In genomic region chr8:71488454-71488853, GRCm38 (mm10) we compare ENCODE assay signal across 7 mouse cellular contexts. TPM values are rescaled to one million over a fixed set of nuclear protein-coding genes. Genes with fewer than 3 reads are reported as not detected.
DNase-seq lines count a peak whose midpoint lies in the region; ATAC-seq lines count a peak whose summit lies in the region.

No protein-coding gene starts in this region.

- peak; percentile 88 for ATAC-seq in inflammation-experienced regulatory T-cells, adult 6 months
- ATAC-seq in megakaryocyte-erythroid progenitor cell, adult 5-6 weeks (replicated peaks; ENCODE audit: low FRiP score, low TSS enrichment, poor library complexity, severe bottlenecking) = peak; percentile 78

- DNase-seq in adipocyte (ENCODE audit: low spot score) = peak; percentile 96
- peak; percentile 96 for DNase-seq in embryo, embryonic 10 days (ENCODE audit: low spot score)
- DNase-seq in gastrocnemius, postnatal 14 days = peak; percentile 80
- DNase-seq in left cerebral cortex, postnatal 10 days (ENCODE audit: extremely low spot score in 1 of 2, low spot score in 2 of 2) = peak; percentile 87 to 94
- peak; percentile 82 for DNase-seq in right cerebral cortex, postnatal 25 days

- intact Hi-C loops in gastrocnemius, postnatal 14 days (cut with DNase I; ENCODE audit: low total_unique reads) = no loop called here
- intact Hi-C loops in left cerebral cortex, postnatal 10 days (cut with DNase I) = no loop called here

RNA-seq across cellular contexts. Expression of gene Gtpbp3, which starts 0.6 kb away (rescaled TPM):
- 1 to 10 TPM; 7.5 to 8.5 TPM for total RNA-seq in gastrocnemius, postnatal 14 days (2021)
- polyA plus RNA-seq in inflammation-experienced regulatory T-cells, adult 6 months (2017; shearing (Covaris generic)) = 1 to 10 TPM; 2.6 to 6.5 (median 3.4) TPM
- total RNA-seq in left cerebral cortex, postnatal 10 days (2021) = 10 to 100 TPM; 29.0 to 29.2 TPM
- 15.1 and 20.3 TPM in 2 replicates for total RNA-seq in megakaryocyte-erythroid progenitor cell, adult 5-6 weeks (2014; fragmentation: Nextera tagmentation)
- total RNA-seq in megakaryocyte-erythroid progenitor cell, adult 5-6 weeks (2017) = 18.7 and 32.1 TPM in 2 replicates

RNA-seq across cellular contexts. Expression of gene Ano8, which starts 2.7 kb away (rescaled TPM):
- 10 to 100 TPM; 14.4 to 16.2 TPM for total RNA-seq in gastrocnemius, postnatal 14 days (2021)
- under 1 TPM in 2 of 3 experiments, not detected in 1; 0.11 to 0.31 TPM for polyA plus RNA-seq in inflammation-experienced regulatory T-cells, adult 6 months (2017; shearing (Covaris generic))
- total RNA-seq in left cerebral cortex, postnatal 10 days (2021) = 10 to 100 TPM; 67.7 to 71.5 TPM
- 2.4 and 4.5 TPM in 2 replicates for total RNA-seq in megakaryocyte-erythroid progenitor cell, adult 5-6 weeks (2014; fragmentation: Nextera tagmentation)
- 2.3 and 3.4 TPM in 2 replicates for total RNA-seq in megakaryocyte-erythroid progenitor cell, adult 5-6 weeks (2017)

RNA-seq across cellular contexts. Expression of gene Dda1, which starts 19.5 kb away (rescaled TPM):
- total RNA-seq in gastrocnemius, postnatal 14 days (2021) = 10 to 100 TPM; 28.3 to 31.8 TPM
- 10 to 100 TPM; 24.3 to 40.4 (median 25.5) TPM for polyA plus RNA-seq in inflammation-experienced regulatory T-cells, adult 6 months (2017; shearing (Covaris generic))
- 100 to 1,000 TPM; 120 to 127 TPM for total RNA-seq in left cerebral cortex, postnatal 10 days (2021)
- total RNA-seq in megakaryocyte-erythroid progenitor cell, adult 5-6 weeks (2014; fragmentation: Nextera tagmentation) = 31.4 and 47.5 TPM in 2 replicates
- 13.3 and 19.6 TPM in 2 replicates for total RNA-seq in megakaryocyte-erythroid progenitor cell, adult 5-6 weeks (2017)

RNA-seq across cellular contexts. Expression of gene Plvap, which starts 23.1 kb away (rescaled TPM):
- total RNA-seq in gastrocnemius, postnatal 14 days (2021) = 10 to 100 TPM in 1 of 2 experiments, 1 to 10 TPM in 1; 7.7 to 11.7 TPM
- not detected for polyA plus RNA-seq in inflammation-experienced regulatory T-cells, adult 6 months (2017; shearing (Covaris generic))
- total RNA-seq in left cerebral cortex, postnatal 10 days (2021) = 1 to 10 TPM; 5.6 to 7.3 TPM
- total RNA-seq in megakaryocyte-erythroid progenitor cell, adult 5-6 weeks (2014; fragmentation: Nextera tagmentation) = 7.2 and 8.9 TPM in 2 replicates
- total RNA-seq in megakaryocyte-erythroid progenitor cell, adult 5-6 weeks (2017) = 6.9 and 9.3 TPM in 2 replicates

RNA-seq across cellular contexts. Expression of gene Mrpl34, which starts 23.7 kb away (rescaled TPM):
- total RNA-seq in gastrocnemius, postnatal 14 days (2021) = 10 to 100 TPM; 44.0 to 45.2 TPM
- 10 to 100 TPM; 68.3 to 83.2 (median 80.6) TPM for polyA plus RNA-seq in inflammation-experienced regulatory T-cells, adult 6 months (2017; shearing (Covaris generic))
- total RNA-seq in left cerebral cortex, postnatal 10 days (2021) = 10 to 100 TPM; 67.1 to 72.5 TPM
- 82.3 and 120 TPM in 2 replicates for total RNA-seq in megakaryocyte-erythroid progenitor cell, adult 5-6 weeks (2014; fragmentation: Nextera tagmentation)
- 46.7 and 63.4 TPM in 2 replicates for total RNA-seq in megakaryocyte-erythroid progenitor cell, adult 5-6 weeks (2017)

Comparison
In these comparisons a context has a peak if more than half of its experiments do, and no peak if none do; other contexts are left out.
1. Peak in every context shown above with its lines: DNase-seq and ATAC-seq.